Comparison of ENCODE assay signal across 21 mouse cellular contexts in genomic region chr1:151517571-151518250, GRCm38 (mm10).
"Had no signal": no experiment of that assay in that cellular context is flagged by ENCODE, and none has a peak within 500 bp of the region (broad histone marks: within the 10 kb centered on the region; RNA-seq: fewer than 3 reads in every experiment).

No protein-coding gene starts in this region.

- H3K4me3 ChIP-seq: liver, embryonic 13.5 days; liver, embryonic 15.5 days; lung, embryonic 15.5 days; midbrain, embryonic 10.5 days; midbrain, embryonic 12.5 days; myocyte; neural tube, embryonic 13.5 days; neural tube, embryonic 15.5 days had no signal

- H3K27me3 ChIP-seq: liver, embryonic 13.5 days; liver, embryonic 15.5 days; lung, embryonic 15.5 days; midbrain, embryonic 12.5 days; neural tube, embryonic 13.5 days; neural tube, embryonic 15.5 days had no signal

- H3K4me1 ChIP-seq: liver, embryonic 13.5 days; liver, embryonic 15.5 days; lung, embryonic 15.5 days; midbrain, embryonic 10.5 days; midbrain, embryonic 12.5 days; neural tube, embryonic 13.5 days; neural tube, embryonic 15.5 days had no signal

- H3K27ac ChIP-seq: liver, embryonic 13.5 days; liver, embryonic 15.5 days; lung, embryonic 15.5 days; midbrain, embryonic 10.5 days; midbrain, embryonic 12.5 days; neural tube, embryonic 13.5 days; neural tube, embryonic 15.5 days had no signal

- ATAC-seq: lung, postnatal 0 days; midbrain, embryonic 16.5 days had no signal

- H3K9ac ChIP-seq: liver, embryonic 13.5 days; liver, embryonic 15.5 days; lung, embryonic 15.5 days; midbrain, embryonic 12.5 days; neural tube, embryonic 13.5 days; neural tube, embryonic 15.5 days had no signal

- DNase-seq: liver, embryonic 13.5 days; lung, adult 18-20 months; lung, postnatal 4 days; midbrain, embryonic 14.5 days; retina, postnatal 1 day; right cerebral cortex, adult 18-20 months; right cerebral cortex, postnatal 25 days; right cerebral cortex, postnatal 4 days; spleen, adult 18-20 months; thymus, adult 18-20 months; thymus, postnatal 14 days; thymus, postnatal 36 days had no signal

- H3K4me2 ChIP-seq: liver, embryonic 13.5 days; liver, embryonic 15.5 days; lung, embryonic 15.5 days; midbrain, embryonic 12.5 days; neural tube, embryonic 13.5 days; neural tube, embryonic 15.5 days had no signal

- H3K36me3 ChIP-seq: liver, embryonic 13.5 days; liver, embryonic 15.5 days; lung, embryonic 15.5 days; midbrain, embryonic 10.5 days; midbrain, embryonic 12.5 days; neural tube, embryonic 13.5 days; neural tube, embryonic 15.5 days had no signal

- H3K9me3 ChIP-seq: liver, embryonic 13.5 days; liver, embryonic 15.5 days; lung, embryonic 15.5 days; neural tube, embryonic 13.5 days; neural tube, embryonic 15.5 days had no signal
